Mouse (Mus musculus): ENCODE results near the gene Akr1c18.
"Not testable (repeated sequence)": the region's sequence is repeated elsewhere in the genome, so short reads cannot be mapped to it uniquely, and the experiment has no call there.

The Akr1c18 gene

GRCm38 (mm10) chr13:4150518-4150917 is at the start of gene Akr1c18:
Gene Akr1c18 (minus strand): TSS chr13:4150654.
- DNase-seq (ENCODE audit: low spot score in 2 of 2): no peak

- no peak for DNase-seq (ENCODE audit: low spot score in 2 of 2)
These were observed 42.1 kb upstream of the Akr1c18 start for GRCm38 (mm10) chr13:4192511-4192910.

GRCm38 (mm10) chr13:4190904-4191303 is 40.5 kb upstream of the Akr1c18 start, which contains the start of gene Akr1c13:
Gene Akr1c13 (plus strand): TSS chr13:4191150.
- DNase-seq (ENCODE audit: low spot score in 2 of 2): peak in 1 of 2 experiments; percentile 5

GRCm38 (mm10) chr13:4188174-4188573 is 37.7 kb upstream of the Akr1c18 start:
- no peak for DNase-seq (ENCODE audit: low spot score in 2 of 2)

- DNase-seq (ENCODE audit: low spot score in 2 of 2): not testable (repeated sequence)
These were observed 36.4 kb upstream of the Akr1c18 start for GRCm38 (mm10) chr13:4186641-4187411.

GRCm38 (mm10) chr13:4183116-4183515 is 32.7 kb upstream of the Akr1c18 start:
- no peak for DNase-seq (ENCODE audit: low spot score in 2 of 2)

- DNase-seq (ENCODE audit: low spot score in 2 of 2): not testable (repeated sequence)
These were observed 30.9 kb upstream of the Akr1c18 start for GRCm38 (mm10) chr13:4181321-4181720.

GRCm38 (mm10) chr13:4172978-4173377 is 22.5 kb upstream of the Akr1c18 start:
- DNase-seq (ENCODE audit: low spot score in 2 of 2): no peak

GRCm38 (mm10) chr13:4168006-4168405 is 17.6 kb upstream of the Akr1c18 start:
- no peak for DNase-seq (ENCODE audit: low spot score in 2 of 2)

GRCm38 (mm10) chr13:4155286-4155685 is 4.8 kb upstream of the Akr1c18 start:
- no peak for DNase-seq (ENCODE audit: low spot score in 2 of 2)

GRCm38 (mm10) chr13:4153593-4153992 is 3.1 kb upstream of the Akr1c18 start:
- DNase-seq (ENCODE audit: low spot score in 2 of 2): no peak

- no peak for DNase-seq (ENCODE audit: low spot score in 2 of 2)
These were observed 2.5 kb upstream of the Akr1c18 start for GRCm38 (mm10) chr13:4152908-4153307.

GRCm38 (mm10) chr13:4144261-4144660 is 6.2 kb downstream of the Akr1c18 start:
- DNase-seq (ENCODE audit: low spot score in 2 of 2): no peak

- no peak for DNase-seq (ENCODE audit: low spot score in 2 of 2)
These were observed 17.4 kb downstream of the Akr1c18 start for GRCm38 (mm10) chr13:4133070-4133469.

GRCm38 (mm10) chr13:4131721-4132120 is 18.7 kb downstream of the Akr1c18 start:
- no peak for DNase-seq (ENCODE audit: low spot score in 2 of 2)

- DNase-seq (ENCODE audit: low spot score in 2 of 2): no peak
These were observed 19.1 kb downstream of the Akr1c18 start for GRCm38 (mm10) chr13:4131317-4131716.

- DNase-seq (ENCODE audit: low spot score in 2 of 2): no peak
These were observed 21.4 kb downstream of the Akr1c18 start for GRCm38 (mm10) chr13:4129100-4129499.

GRCm38 (mm10) chr13:4125846-4126245 is 24.6 kb downstream of the Akr1c18 start:
- DNase-seq (ENCODE audit: low spot score in 2 of 2): not testable (repeated sequence)

- DNase-seq (ENCODE audit: low spot score in 2 of 2): not testable (repeated sequence)
These were observed 26.0 kb downstream of the Akr1c18 start for GRCm38 (mm10) chr13:4124471-4124870.

- no peak for DNase-seq (ENCODE audit: low spot score in 2 of 2)
These were observed 27.3 kb downstream of the Akr1c18 start for GRCm38 (mm10) chr13:4123146-4123545.

GRCm38 (mm10) chr13:4119181-4119904 is 31.1 kb downstream of the Akr1c18 start:
- DNase-seq (ENCODE audit: low spot score in 2 of 2): no peak

GRCm38 (mm10) chr13:4110281-4111188 is 39.9 kb downstream of the Akr1c18 start:
- DNase-seq (ENCODE audit: low spot score in 2 of 2): no peak

All from spleen, postnatal 14 days (tissue).